Mouse (Mus musculus): Measurements from ENCODE around the gene Vip. TPM values are rescaled to one million over a fixed set of nuclear protein-coding genes. Genes with fewer than 3 reads are reported as not detected.

Gene Vip
- 0.38 and 0.61 TPM in 2 replicates for polyA plus RNA-seq (2016; fragmentation: Nextera tagmentation; extraction: Ambion mirVana)

GRCm38 (mm10) chr10:5639112-5639511, at the start of gene Vip:
Vip (plus strand) TSS chr10:5639218.
- no peak within 1 kb of the TSS for H3K27ac ChIP-seq
- no peaks in the 10 kb centered on the region for H3K27me3 ChIP-seq (replicated peaks)
- 31% methylated on average over 8 of the region's 8 CpGs for WGBS
- ATAC-seq (ENCODE audit: low FRiP score, low read depth), result no peak
- H3K4me3 ChIP-seq, result no peak within 1 kb of the TSS
- H3K9me3 ChIP-seq, result no peaks in the 10 kb centered on the region
- H3K4me2 ChIP-seq (replicated peaks), result no peak within 1 kb of the TSS
- no peaks in the 10 kb centered on the region for H3K36me3 ChIP-seq
- H3K9ac ChIP-seq, result no peak within 1 kb of the TSS
- H3K4me1 ChIP-seq, result no peaks in the 10 kb centered on the region

- no peaks in the 10 kb centered on the region for H3K27me3 ChIP-seq (replicated peaks)
- no peak overlapping the region for H3K9ac ChIP-seq
- H3K4me1 ChIP-seq, result no peaks in the 10 kb centered on the region
- H3K27ac ChIP-seq, result no peak overlapping the region
- H3K36me3 ChIP-seq, result no peaks in the 10 kb centered on the region
- H3K4me3 ChIP-seq, result no peak overlapping the region
- no peaks in the 10 kb centered on the region for H3K9me3 ChIP-seq
- 89% methylated on average over 2 of the region's 2 CpGs for WGBS
- H3K4me2 ChIP-seq (replicated peaks), result no peak overlapping the region
- ATAC-seq (ENCODE audit: low FRiP score, low read depth), result no peak
Observed at GRCm38 (mm10) chr10:5591061-5591460, 48.0 kb upstream of the Vip start.

GRCm38 (mm10) chr10:5591996-5592395, 47.0 kb upstream of the Vip start:
- no peak overlapping the region for H3K4me3 ChIP-seq
- H3K36me3 ChIP-seq, result no peaks in the 10 kb centered on the region
- no peak overlapping the region for H3K4me2 ChIP-seq (replicated peaks)
- H3K27ac ChIP-seq, result no peak overlapping the region
- no peak overlapping the region for H3K9ac ChIP-seq
- 82% methylated on average over 4 of the region's 4 CpGs for WGBS
- no peaks in the 10 kb centered on the region for H3K4me1 ChIP-seq
- no peak for ATAC-seq (ENCODE audit: low FRiP score, low read depth)
- H3K9me3 ChIP-seq, result no peaks in the 10 kb centered on the region
- no peaks in the 10 kb centered on the region for H3K27me3 ChIP-seq (replicated peaks)

GRCm38 (mm10) chr10:5593464-5593863, 45.6 kb upstream of the Vip start, which contains the start of gene Myct1:
Myct1 (plus strand) TSS chr10:5593775.
- H3K9ac ChIP-seq, result no peak within 1 kb of the TSS
- H3K27me3 ChIP-seq (replicated peaks), result no peaks in the 10 kb centered on the region
- no peaks in the 10 kb centered on the region for H3K9me3 ChIP-seq
- 61% methylated on average over 5 of the region's 5 CpGs for WGBS
- ATAC-seq (ENCODE audit: low FRiP score, low read depth), result no peak
- no peak within 1 kb of the TSS for H3K4me3 ChIP-seq
- no peak within 1 kb of the TSS for H3K27ac ChIP-seq
- H3K36me3 ChIP-seq, result no peaks in the 10 kb centered on the region
- no peak within 1 kb of the TSS for H3K4me2 ChIP-seq (replicated peaks)
- no peaks in the 10 kb centered on the region for H3K4me1 ChIP-seq

GRCm38 (mm10) chr10:5594457-5594856, 44.6 kb upstream of the Vip start:
- H3K4me1 ChIP-seq, result no peaks in the 10 kb centered on the region
- H3K4me3 ChIP-seq, result no peak overlapping the region

GRCm38 (mm10) chr10:5596559-5596958, 42.5 kb upstream of the Vip start:
- H3K9ac ChIP-seq, result no peak overlapping the region
- no peaks in the 10 kb centered on the region for H3K27me3 ChIP-seq (replicated peaks)
- no peaks in the 10 kb centered on the region for H3K9me3 ChIP-seq
- H3K36me3 ChIP-seq, result no peaks in the 10 kb centered on the region
- H3K4me3 ChIP-seq, result no peak overlapping the region
- no peak overlapping the region for H3K4me2 ChIP-seq (replicated peaks)
- H3K27ac ChIP-seq, result no peak overlapping the region
- ATAC-seq (ENCODE audit: low FRiP score, low read depth), result no peak
- H3K4me1 ChIP-seq, result no peaks in the 10 kb centered on the region
- WGBS, result 58% methylated on average over 6 of the region's 6 CpGs

More at GRCm38 (mm10) chr10:5594457-5594856, 44.6 kb upstream of the Vip start:
- no peak overlapping the region for H3K27ac ChIP-seq
- 79% methylated on average over 5 of the region's 5 CpGs for WGBS
- ATAC-seq (ENCODE audit: low FRiP score, low read depth), result no peak
- H3K9ac ChIP-seq, result no peak overlapping the region
- H3K36me3 ChIP-seq, result no peaks in the 10 kb centered on the region
- H3K4me2 ChIP-seq (replicated peaks), result no peak overlapping the region
- H3K9me3 ChIP-seq, result no peaks in the 10 kb centered on the region
- H3K27me3 ChIP-seq (replicated peaks), result no peaks in the 10 kb centered on the region

- Histone ChIP-seq H3K27me3 (replicated peaks) (no peaks in the 10 kb centered on the region), H3K9me3 (no peaks in the 10 kb centered on the region), H3K27ac (no peak overlapping the region), H3K9ac (no peak overlapping the region), H3K36me3 (no peaks in the 10 kb centered on the region), H3K4me1 (no peaks in the 10 kb centered on the region), H3K4me3 (no peak overlapping the region), H3K4me2 (replicated peaks) (no peak overlapping the region)
- WGBS, result 14% methylated on average over 7 of the region's 7 CpGs
- peak; percentile 80 for ATAC-seq (ENCODE audit: low FRiP score, low read depth)
Observed at GRCm38 (mm10) chr10:5600123-5600522, 38.9 kb upstream of the Vip start.

GRCm38 (mm10) chr10:5603512-5603911, 35.5 kb upstream of the Vip start:
- ATAC-seq (ENCODE audit: low FRiP score, low read depth), result no peak

GRCm38 (mm10) chr10:5604371-5604770, 34.6 kb upstream of the Vip start:
- ATAC-seq (ENCODE audit: low FRiP score, low read depth), result no peak
- Histone ChIP-seq H3K4me3 (no peak overlapping the region), H3K9ac (no peak overlapping the region), H3K36me3 (no peaks in the 10 kb centered on the region), H3K4me2 (replicated peaks) (no peak overlapping the region), H3K27me3 (replicated peaks) (no peaks in the 10 kb centered on the region), H3K9me3 (no peaks in the 10 kb centered on the region), H3K27ac (no peak overlapping the region), H3K4me1 (no peaks in the 10 kb centered on the region)
- 90% methylated on average over 13 of the region's 13 CpGs for WGBS

More at GRCm38 (mm10) chr10:5603512-5603911, 35.5 kb upstream of the Vip start:
- Histone ChIP-seq H3K36me3 (no peaks in the 10 kb centered on the region), H3K9me3 (no peaks in the 10 kb centered on the region), H3K4me2 (replicated peaks) (no peak overlapping the region), H3K4me3 (no peak overlapping the region), H3K4me1 (no peaks in the 10 kb centered on the region), H3K27me3 (replicated peaks) (no peaks in the 10 kb centered on the region), H3K9ac (no peak overlapping the region), H3K27ac (no peak overlapping the region)
- 91% methylated on average over 10 of the region's 10 CpGs for WGBS

- Histone ChIP-seq H3K27me3 (replicated peaks) (no peaks in the 10 kb centered on the region), H3K9ac (no peak overlapping the region), H3K4me2 (replicated peaks) (no peak overlapping the region), H3K4me3 (no peak overlapping the region), H3K4me1 (no peaks in the 10 kb centered on the region), H3K27ac (no peak overlapping the region), H3K9me3 (no peaks in the 10 kb centered on the region), H3K36me3 (no peaks in the 10 kb centered on the region)
- WGBS, result 82% methylated on average over 3 of the region's 3 CpGs
- no peak for ATAC-seq (ENCODE audit: low FRiP score, low read depth)
Observed at GRCm38 (mm10) chr10:5608874-5609273, 30.1 kb upstream of the Vip start.

GRCm38 (mm10) chr10:5615186-5616040, 23.6 kb upstream of the Vip start:
- no peak overlapping the region for H3K27ac ChIP-seq
- WGBS, result 79% methylated on average over 13 of the region's 13 CpGs
- ATAC-seq (ENCODE audit: low FRiP score, low read depth), result no peak

GRCm38 (mm10) chr10:5626268-5626667, 12.8 kb upstream of the Vip start:
- Histone ChIP-seq H3K4me1 (no peaks in the 10 kb centered on the region), H3K4me3 (no peak overlapping the region), H3K9me3 (no peaks in the 10 kb centered on the region), H3K36me3 (no peaks in the 10 kb centered on the region), H3K27ac (no peak overlapping the region), H3K9ac (no peak overlapping the region), H3K4me2 (replicated peaks) (no peak overlapping the region), H3K27me3 (replicated peaks) (no peaks in the 10 kb centered on the region)
- ATAC-seq (ENCODE audit: low FRiP score, low read depth), result no peak
- WGBS, result 79% methylated on average over 5 of the region's 5 CpGs

More at GRCm38 (mm10) chr10:5615186-5616040, 23.6 kb upstream of the Vip start:
- H3K9me3 ChIP-seq, result no peaks in the 10 kb centered on the region
- no peak overlapping the region for H3K4me2 ChIP-seq (replicated peaks)
- H3K4me3 ChIP-seq, result no peak overlapping the region
- H3K27me3 ChIP-seq (replicated peaks), result no peaks in the 10 kb centered on the region
- no peaks in the 10 kb centered on the region for H3K4me1 ChIP-seq
- H3K9ac ChIP-seq, result no peak overlapping the region
- H3K36me3 ChIP-seq, result no peaks in the 10 kb centered on the region
